Mouse (Mus musculus) forebrain, embryonic 11.5 days (tissue): Measurements from ENCODE around the gene Ppt2. TPM values are rescaled to one million over a fixed set of nuclear protein-coding genes. Genes with fewer than 3 reads are reported as not detected.

Source experiments
- ATAC-seq: fragments of 200-750 bp; cut with Nextera tagmentation; replicated peaks from 2 replicates; pipeline ENCODE4 v1.8.0; 2017; ENCODE audit warnings: moderate TSS enrichment; ENCODE audit not compliant: low FRiP score
- DNase-seq: peaks from one replicate; pipeline ENCODE4 v3.0.0-alpha.2; 2017; ENCODE audit warnings: low spot score
- H3K27ac ChIP-seq: fragments of 300-500 bp; sonication (generic); 2 replicates; pipeline ENCODE4 v1.5.1; 2014; ENCODE audit warnings: low read depth, low read length
- H3K27me3 ChIP-seq: fragments of 300-500 bp; sonication (generic); 2 replicates; pipeline ENCODE4 v1.6.1; 2014; ENCODE audit warnings: mild to moderate bottlenecking, low read length, mixed read lengths; ENCODE audit not compliant: control insufficient read depth, insufficient read depth
- H3K36me3 ChIP-seq: fragments of 300-500 bp; sonication (generic); 2 replicates; pipeline ENCODE4 v1.6.1; 2014; ENCODE audit warnings: mild to moderate bottlenecking, low read length, moderate library complexity, mixed read lengths; ENCODE audit not compliant: control insufficient read depth, insufficient read depth
- H3K4me1 ChIP-seq: fragments of 300-500 bp; sonication (generic); replicated peaks from 2 replicates; pipeline ENCODE4 v1.6.1; 2014; ENCODE audit warnings: low read length, mixed read lengths; ENCODE audit not compliant: control insufficient read depth, insufficient read depth
- H3K4me2 ChIP-seq: fragments of 300-500 bp; sonication (generic); 2 replicates; pipeline ENCODE4 v1.6.1; 2014; ENCODE audit warnings: low read depth, mild to moderate bottlenecking, low read length, moderate library complexity, mixed read lengths; ENCODE audit not compliant: severe bottlenecking
- H3K4me3 ChIP-seq: fragments of 300-500 bp; sonication (generic); 2 replicates; pipeline ENCODE4 v1.5.1; 2014; ENCODE audit warnings: low read depth, low read length
- H3K9ac ChIP-seq: fragments of 300-500 bp; sonication (generic); 2 replicates; pipeline ENCODE4 v1.6.1; 2014; ENCODE audit warnings: low read length
- H3K9me3 ChIP-seq: fragments of 300-500 bp; sonication (generic); 2 replicates; pipeline ENCODE4 v1.6.1; 2016; ENCODE audit warnings: low read length, mixed read lengths; ENCODE audit not compliant: control insufficient read depth
- WGBS: fragments of 180-500 bp; shearing (Covaris S2); extraction: QIAGEN DNeasy Blood & Tissue Kit; methylation state at CpG from one replicate; pipeline ENCODE4 v1.1.7; 2014; 5-methylcytosine and 5-hydroxymethylcytosine counted together
- polyA plus RNA-seq: library from polyadenylated mRNA; unstranded; fragments of >200 nt; fragmentation: Nextera tagmentation; extraction: Ambion mirVana; gene quantifications from 2 replicates; pipeline ENCODE4 v1.2.1, GENCODE M21; 2014

Gene Ppt2
- polyA plus RNA-seq, 1 experiment from 2014 or later, result 26.4 TPM

GRCm38 (mm10) chr17:34578070-34578469 is 50.2 kb downstream of the Ppt2 start:
- Histone ChIP-seq H3K27me3 (no peaks in the 10 kb centered on the region), H3K4me1 (no peaks in the 10 kb centered on the region), H3K27ac (no peak overlapping the region), H3K9me3 (no peaks in the 10 kb centered on the region), H3K9ac (no peak overlapping the region), H3K4me2 (no peak overlapping the region), H3K36me3 (no peaks in the 10 kb centered on the region), H3K4me3 (no peak overlapping the region)
- WGBS, result 89% methylated on average over 3 of the region's 3 CpGs
- no peak for DNase-seq
- ATAC-seq, result no peak

DNA sequence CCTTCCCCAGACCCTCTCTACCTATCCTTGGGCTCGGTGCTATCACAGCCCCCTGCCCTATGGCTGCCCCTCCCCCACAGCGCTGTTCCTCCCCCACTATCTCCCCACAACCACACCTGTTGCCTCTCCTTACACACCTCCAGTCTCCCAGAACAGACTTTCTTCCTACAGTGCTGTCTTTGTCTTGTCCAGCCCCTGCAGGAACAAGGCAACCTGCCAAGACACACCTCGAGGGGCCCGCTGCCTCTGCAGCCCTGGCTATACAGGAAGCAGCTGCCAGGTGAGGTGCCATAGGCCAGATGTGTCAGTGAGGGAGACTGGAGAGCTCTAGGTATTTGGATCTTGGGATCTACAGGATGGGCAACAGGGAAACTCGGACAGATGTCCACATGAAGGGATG is 51.7 kb downstream of the Ppt2 start:
- 82% methylated on average over 5 of the region's 5 CpGs for WGBS
- Histone ChIP-seq H3K36me3 (no peaks in the 10 kb centered on the region), H3K27me3 (no peaks in the 10 kb centered on the region), H3K4me1 (no peaks in the 10 kb centered on the region), H3K9ac (no peak overlapping the region), H3K9me3 (no peaks in the 10 kb centered on the region), H3K4me3 (no peak overlapping the region), H3K4me2 (no peak overlapping the region), H3K27ac (no peak overlapping the region)
- ATAC-seq (no peak), DNase-seq (no peak)

DNA sequence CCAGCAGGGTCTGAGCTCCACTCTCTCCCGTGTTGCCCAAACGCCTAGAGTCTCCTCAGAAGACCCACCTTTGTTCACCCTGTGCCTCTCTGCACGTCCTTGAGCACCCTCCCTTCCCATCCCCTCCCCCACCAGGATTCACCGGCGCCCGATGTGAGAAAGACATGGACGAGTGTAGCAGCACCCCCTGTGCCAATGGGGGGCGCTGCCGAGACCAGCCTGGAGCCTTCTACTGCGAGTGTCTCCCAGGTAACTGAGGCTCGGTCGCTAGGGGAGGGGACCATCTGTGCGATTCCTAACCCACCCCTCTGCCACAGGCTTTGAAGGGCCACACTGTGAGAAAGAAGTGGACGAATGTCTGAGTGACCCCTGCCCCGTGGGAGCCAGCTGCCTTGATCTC is 55.9 kb downstream of the Ppt2 start:
- no peaks in the 10 kb centered on the region for H3K27me3 ChIP-seq
- H3K4me1 ChIP-seq, result no peaks in the 10 kb centered on the region
- ATAC-seq (no peak), DNase-seq (no peak)
- H3K9ac ChIP-seq, result no peak overlapping the region
- no peaks in the 10 kb centered on the region for H3K9me3 ChIP-seq
- H3K27ac ChIP-seq, result no peak overlapping the region
- H3K4me2 ChIP-seq, result no peak overlapping the region
- no peaks in the 10 kb centered on the region for H3K36me3 ChIP-seq
- no peak overlapping the region for H3K4me3 ChIP-seq
- 11% methylated on average over 15 of the region's 15 CpGs for WGBS

GRCm38 (mm10) chr17:34571875-34572274 is 56.4 kb downstream of the Ppt2 start:
- H3K4me3 ChIP-seq, result no peak overlapping the region
- 14% methylated on average over 5 of the region's 5 CpGs for WGBS
- H3K4me2 ChIP-seq, result no peak overlapping the region
- DNase-seq, result no peak
- H3K9ac ChIP-seq, result no peak overlapping the region
- no peaks in the 10 kb centered on the region for H3K9me3 ChIP-seq
- no peaks in the 10 kb centered on the region for H3K36me3 ChIP-seq
- H3K4me1 ChIP-seq, result no peaks in the 10 kb centered on the region
- H3K27me3 ChIP-seq, result no peaks in the 10 kb centered on the region
- no peak for ATAC-seq
- no peak overlapping the region for H3K27ac ChIP-seq

DNA sequence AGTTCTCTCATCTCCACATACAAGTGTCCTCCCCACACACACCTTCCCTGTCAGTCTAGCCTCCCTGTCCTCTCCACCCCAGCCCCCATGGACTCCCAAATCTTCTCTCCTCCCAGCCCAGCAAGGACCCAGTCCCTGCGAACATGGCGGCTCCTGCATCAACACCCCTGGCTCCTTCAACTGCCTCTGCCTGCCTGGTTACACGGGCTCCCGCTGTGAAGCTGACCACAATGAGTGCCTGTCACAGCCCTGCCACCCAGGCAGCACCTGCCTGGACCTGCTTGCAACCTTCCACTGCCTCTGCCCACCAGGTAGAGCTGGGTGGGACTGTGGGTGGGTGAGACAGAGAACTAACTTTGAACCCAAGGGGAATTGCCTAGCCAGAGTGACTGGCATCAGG is 58.4 kb downstream of the Ppt2 start:
- no peak overlapping the region for H3K4me3 ChIP-seq
- ATAC-seq, result no peak
- DNase-seq, result no peak
- H3K27me3 ChIP-seq, result no peaks in the 10 kb centered on the region
- no peaks in the 10 kb centered on the region for H3K4me1 ChIP-seq
- no peak overlapping the region for H3K27ac ChIP-seq
- no peak overlapping the region for H3K9ac ChIP-seq
- no peaks in the 10 kb centered on the region; the same call in 1 of the 2 replicates for H3K9me3 ChIP-seq
- H3K36me3 ChIP-seq, result no peaks in the 10 kb centered on the region
- H3K4me2 ChIP-seq, result no peak overlapping the region
- 57% methylated on average over 4 of the region's 4 CpGs for WGBS

- no peak for ATAC-seq
- DNase-seq, result no peak
- Histone ChIP-seq H3K27ac (no peak overlapping the region), H3K4me3 (no peak overlapping the region), H3K9me3 (no peaks in the 10 kb centered on the region; the same call in 1 of the 2 replicates), H3K27me3 (no peaks in the 10 kb centered on the region), H3K4me2 (no peak overlapping the region), H3K4me1 (no peaks in the 10 kb centered on the region), H3K9ac (no peak overlapping the region), H3K36me3 (no peaks in the 10 kb centered on the region)
- 80% methylated on average over 13 of the region's 13 CpGs for WGBS
Observed at GRCm38 (mm10) chr17:34568421-34568820, 59.9 kb downstream of the Ppt2 start.

- ATAC-seq (no peak), DNase-seq (no peak)
- Histone ChIP-seq H3K4me1 (no peaks in the 10 kb centered on the region), H3K4me3 (no peak overlapping the region), H3K27ac (no peak overlapping the region), H3K9me3 (no peaks in the 10 kb centered on the region; the same call in 1 of the 2 replicates), H3K4me2 (no peak overlapping the region), H3K36me3 (no peaks in the 10 kb centered on the region), H3K27me3 (no peaks in the 10 kb centered on the region), H3K9ac (no peak overlapping the region)
- 69% methylated on average over 9 of the region's 9 CpGs for WGBS
Observed at GRCm38 (mm10) chr17:34567311-34567710, 61.0 kb downstream of the Ppt2 start.

Other genes with a start within 250 kb of the Ppt2 start
- 1.5 and 2.1 TPM in 2 replicates for gene BC051142, start 229.7 kb downstream of the Ppt2 start, polyA plus RNA-seq
- not detected in 2 replicates for gene Btnl4, start 151.2 kb downstream of the Ppt2 start, polyA plus RNA-seq
- gene Btnl6, start 111.2 kb downstream of the Ppt2 start, polyA plus RNA-seq, result not detected in 2 replicates
- 5.9 and 8.7 TPM in 2 replicates for gene Notch4, start 64.2 kb downstream of the Ppt2 start, polyA plus RNA-seq
- 2.6 and 4.3 TPM in 2 replicates for gene Gpsm3, start 38.7 kb downstream of the Ppt2 start, polyA plus RNA-seq
- 17.8 and 17.9 TPM in 2 replicates for gene Pbx2, start 37.2 kb downstream of the Ppt2 start, polyA plus RNA-seq
- 2.4 and 4.0 TPM in 2 replicates for gene Ager, start 30.6 kb downstream of the Ppt2 start, polyA plus RNA-seq
- gene Rnf5, start 24.8 kb downstream of the Ppt2 start, polyA plus RNA-seq, result 158 and 169 TPM in 2 replicates
- 93.4 and 101 TPM in 2 replicates for gene Agpat1, start 24.2 kb downstream of the Ppt2 start, polyA plus RNA-seq
- gene Egfl8, start 12.5 kb downstream of the Ppt2 start, polyA plus RNA-seq, result 1.6 and 2.3 TPM in 2 replicates
- gene Prrt1, start 1.0 kb upstream of the Ppt2 start, polyA plus RNA-seq, result 2.4 and 2.7 TPM in 2 replicates
- gene Fkbpl, start 16.3 kb upstream of the Ppt2 start, polyA plus RNA-seq, result 14.5 and 18.2 TPM in 2 replicates
- 79.5 and 82.9 TPM in 2 replicates for gene Atf6b, start 18.6 kb upstream of the Ppt2 start, polyA plus RNA-seq
- gene Tnxb, start 42.0 kb upstream of the Ppt2 start, polyA plus RNA-seq, result 0.03 TPM in 1 of 2 replicates, not detected in the other
- 0.05 TPM in 1 of 2 replicates, not detected in the other for gene C4b, start 115.4 kb upstream of the Ppt2 start, polyA plus RNA-seq
- gene Cyp21a1, start 176.1 kb upstream of the Ppt2 start, polyA plus RNA-seq, result not detected in 2 replicates
- 26.3 and 28.3 TPM in 2 replicates for gene Stk19, start 208.4 kb upstream of the Ppt2 start, polyA plus RNA-seq
- 78.5 and 84.9 TPM in 2 replicates for gene Dxo, start 208.5 kb upstream of the Ppt2 start, polyA plus RNA-seq
- gene Skiv2l, start 221.7 kb upstream of the Ppt2 start, polyA plus RNA-seq, result 53.1 and 55.1 TPM in 2 replicates
- 143 and 144 TPM in 2 replicates for gene Nelfe, start 221.9 kb upstream of the Ppt2 start, polyA plus RNA-seq
- gene Cfb, start 234.0 kb upstream of the Ppt2 start, polyA plus RNA-seq, result 2.6 and 3.3 TPM in 2 replicates